Mouse (Mus musculus): ENCODE measurements around the gene Brd7. TPM values are rescaled to one million over a fixed set of nuclear protein-coding genes. Genes with fewer than 3 reads are reported as not detected.

The Brd7 gene
- total and polyA plus RNA-seq, 3 experiments: 31.9 to 106 (median 46.3) TPM

GRCm38 (mm10) chr8:88309881-88310280 is 52.1 kb downstream of the Brd7 start:
- in situ Hi-C loops (cut with MboI; ENCODE audit: low pct_ligation_motif_present, low pct_unique_long_range_greater_than_20kb, low sequenced_read_pairs) (loop anchor here (5.0 kb wide), 2 partner anchors 38 to 42 kb away; partner anchors contain the start of gene Adcy7), dilution Hi-C loops (cut with MboI; ENCODE audit: extremely low pct_ligation_motif_present, extremely low pct_unique_long_range_greater_than_20kb, low sequenced_read_pairs) (no loop called here)
- Histone ChIP-seq H3K79me2 (replicated peaks; ENCODE audit: control insufficient read depth, extremely low read depth, insufficient read depth, poor library complexity, severe bottlenecking) (no peaks in the 10 kb centered on the region), H3K36me3 (replicated peaks in 1 of 2; ENCODE audit: control insufficient read depth in 1 of 2, insufficient read depth in 1 of 2, low read length in 1 of 2) (peaks cover 54 to 81% of the 10 kb centered on the region in 2 experiments), H3K4me3 (replicated peaks in 1 of 3; ENCODE audit: low read depth in 2 of 3, low read length in 2 of 3, poor library complexity in 1 of 3) (peak overlapping the region; percentile 21 to 55 (median 34)), H3K27ac (ENCODE audit: insufficient read depth, low read depth) (peak overlapping the region; percentile 94), H3K9me3 (replicated peaks; ENCODE audit: low read length) (no peaks in the 10 kb centered on the region), H3K4me1 (ENCODE audit: control insufficient read depth in 1 of 2, insufficient read depth in 2 of 2) (peaks cover 27 to 49% of the 10 kb centered on the region in 2 experiments), H3K9ac (ENCODE audit: insufficient read depth, low read depth) (peak overlapping the region; percentile 31), H3K27me3 (replicated peaks) (no peaks in the 10 kb centered on the region), H3K4me2 (ENCODE audit: insufficient read depth, low read depth, poor library complexity, severe bottlenecking) (peak overlapping the region; percentile 81)
- peak; percentile 89 for DNase-seq (ENCODE audit: extremely low read depth)
- TF ChIP-seq MAFK (IDR thresholded peaks at IDR 0.05; ENCODE audit: insufficient replicate concordance, low read length) (no peak), SIN3A (IDR thresholded peaks at IDR 0.05; ENCODE audit: low read length) (peak; percentile 42; the same call in 1 of the 2 replicates), EP300 (IDR thresholded peaks at IDR 0.05; ENCODE audit: low read length) (peak; percentile 13; the same call in 1 of the 2 replicates)

- dilution Hi-C loops (cut with MboI; ENCODE audit: extremely low pct_ligation_motif_present, extremely low pct_unique_long_range_greater_than_20kb, low sequenced_read_pairs): no loop called here
- Histone ChIP-seq H3K4me2 (ENCODE audit: insufficient read depth, low read depth, poor library complexity, severe bottlenecking) (peak overlapping the region; percentile 81), H3K79me2 (replicated peaks; ENCODE audit: control insufficient read depth, extremely low read depth, insufficient read depth, poor library complexity, severe bottlenecking) (no peaks in the 10 kb centered on the region), H3K4me1 (ENCODE audit: control insufficient read depth in 1 of 2, insufficient read depth in 2 of 2) (peaks cover 27 to 49% of the 10 kb centered on the region in 2 experiments), H3K36me3 (replicated peaks in 1 of 2; ENCODE audit: control insufficient read depth in 1 of 2, insufficient read depth in 1 of 2, low read length in 1 of 2) (peaks cover 49 to 81% of the 10 kb centered on the region in 2 experiments), H3K4me3 (replicated peaks in 1 of 3; ENCODE audit: low read depth in 2 of 3, low read length in 2 of 3, poor library complexity in 1 of 3) (peak overlapping the region; percentile 21 to 55 (median 34)), H3K27ac (ENCODE audit: insufficient read depth, low read depth) (peak overlapping the region; percentile 94), H3K9ac (ENCODE audit: insufficient read depth, low read depth) (peak overlapping the region; percentile 31), H3K27me3 (replicated peaks) (no peaks in the 10 kb centered on the region), H3K9me3 (replicated peaks; ENCODE audit: low read length) (no peaks in the 10 kb centered on the region)
- in situ Hi-C loops (cut with MboI; ENCODE audit: low pct_ligation_motif_present, low pct_unique_long_range_greater_than_20kb, low sequenced_read_pairs): no loop called here
- DNase-seq (ENCODE audit: extremely low read depth): peak; percentile 93
- peak; percentile 41; the same call in 1 of the 2 replicates for TF ChIP-seq MYC (IDR thresholded peaks at IDR 0.05; ENCODE audit: low read depth, low read length)
- TF ChIP-seq CHD2 (IDR thresholded peaks at IDR 0.05; ENCODE audit: low read length): no peak
- TF ChIP-seq SMC3 (IDR thresholded peaks at IDR 0.05; ENCODE audit: low read depth, low read length): no peak
- 0 out of 2 replicates have a peak, but pooled peaks have one; percentile 17 for TF ChIP-seq ETS1 (conservative IDR thresholded peaks at IDR 0.05; ENCODE audit: low read depth, low read length)
- no peak for TF ChIP-seq MXI1 (IDR thresholded peaks at IDR 0.05; ENCODE audit: low read depth, low read length)
- no peak for TF ChIP-seq IRF4 (IDR thresholded peaks at IDR 0.05; ENCODE audit: low read depth, low read length)
- no peak for TF ChIP-seq PAX5 (IDR thresholded peaks at IDR 0.05; ENCODE audit: low read length)
- peak; percentile 73 for TF ChIP-seq ELF1 (IDR thresholded peaks at IDR 0.05; ENCODE audit: low read depth, low read length)
- peak; percentile 34; the same call in 1 of the 2 replicates for TF ChIP-seq SIN3A (IDR thresholded peaks at IDR 0.05; ENCODE audit: low read length)
- TF ChIP-seq RCOR1 (conservative IDR thresholded peaks at IDR 0.05; ENCODE audit: low read depth, low read length): no peak
- TF ChIP-seq POLR2AphosphoS2 (IDR thresholded peaks at IDR 0.05; ENCODE audit: low read depth, low read length): no peak
- no peak for TF ChIP-seq JUND (conservative IDR thresholded peaks at IDR 0.05; ENCODE audit: low read depth, low read length)
- no peak for TF ChIP-seq ZC3H11A (IDR thresholded peaks at IDR 0.05; ENCODE audit: low read depth, low read length)
- no peak for TF ChIP-seq E2F4 (IDR thresholded peaks at IDR 0.05; ENCODE audit: insufficient replicate concordance, low read depth, low read length)
- no peak for TF ChIP-seq ZMIZ1 (IDR thresholded peaks at IDR 0.05; ENCODE audit: low read depth, low read length)
- TF ChIP-seq NRF1 (IDR thresholded peaks at IDR 0.05; ENCODE audit: low read depth, low read length): no peak
- no peak for TF ChIP-seq MAFK (IDR thresholded peaks at IDR 0.05; ENCODE audit: insufficient replicate concordance, low read length)
- TF ChIP-seq GABPA (IDR thresholded peaks at IDR 0.05; ENCODE audit: insufficient replicate concordance, low read depth, low read length): no peak
- TF ChIP-seq CHD1 (IDR thresholded peaks at IDR 0.05; ENCODE audit: low read depth, low read length): no peak
- no peak for TF ChIP-seq KAT2A (IDR thresholded peaks at IDR 0.05; ENCODE audit: insufficient replicate concordance, low read length)
- no peak for TF ChIP-seq TCF12 (IDR thresholded peaks at IDR 0.05; ENCODE audit: low read depth, low read length)
- no peak; the same call in 1 of the 2 replicates for TF ChIP-seq MAZ (IDR thresholded peaks at IDR 0.05; ENCODE audit: low read depth, low read length)
- TF ChIP-seq USF2 (conservative IDR thresholded peaks at IDR 0.05; ENCODE audit: low read depth, low read length): peak; percentile 81
- TF ChIP-seq CTCF (conservative IDR thresholded peaks at IDR 0.05 in 1 of 2, IDR thresholded peaks at IDR 0.05 in 1 of 2; ENCODE audit: low read depth in 2 of 2, low read length in 2 of 2): no peak
- no peak for TF ChIP-seq UBTF (IDR thresholded peaks at IDR 0.05; ENCODE audit: low read depth, low read length)
- no peak for TF ChIP-seq RAD21 (IDR thresholded peaks at IDR 0.05; ENCODE audit: low read depth, low read length)
- no peak for TF ChIP-seq ZKSCAN1 (IDR thresholded peaks at IDR 0.05; ENCODE audit: borderline replicate concordance, low read depth, low read length)
- TF ChIP-seq POLR2A (IDR thresholded peaks at IDR 0.05; ENCODE audit: low read depth, low read length): peak; percentile 49; the same call in 1 of the 2 replicates
- TF ChIP-seq ZNF384 (IDR thresholded peaks at IDR 0.05; ENCODE audit: low read depth, low read length): no peak
- peak; percentile 53 for TF ChIP-seq MAX (IDR thresholded peaks at IDR 0.05; ENCODE audit: low read length)
- peak; percentile 84 for TF ChIP-seq BHLHE40 (IDR thresholded peaks at IDR 0.05; ENCODE audit: low read depth, low read length)
Measured at GRCm38 (mm10) chr8:88309274-88309873, 52.6 kb downstream of the Brd7 start.
